Mouse (Mus musculus): Measurements from ENCODE around the gene Acta2. TPM values are rescaled to one million over a fixed set of nuclear protein-coding genes. Genes with fewer than 3 reads are reported as not detected.

Acta2 gene
- total RNA-seq (2021) = 10 to 100 TPM; 12.2 to 18.3 TPM
- long read RNA-seq, experiment 1, transcript Acta2-201 (9 exons, 2,035 nt) = major isoform, 6 of 6 reads
- long read RNA-seq, experiment 1, partial matches to known transcripts = 0 of 6 reads
- long read RNA-seq, experiment 1, other reads (novel, unspliced or antisense) = 0 of 6 reads
- long read RNA-seq, experiment 2, transcript Acta2-201 (9 exons, 2,035 nt) = major isoform, 7 of 8 reads
- long read RNA-seq, experiment 2, partial matches to known transcripts = 0 of 8 reads
- long read RNA-seq, experiment 2, other reads (novel, unspliced or antisense) = 1 of 8 reads

DNA sequence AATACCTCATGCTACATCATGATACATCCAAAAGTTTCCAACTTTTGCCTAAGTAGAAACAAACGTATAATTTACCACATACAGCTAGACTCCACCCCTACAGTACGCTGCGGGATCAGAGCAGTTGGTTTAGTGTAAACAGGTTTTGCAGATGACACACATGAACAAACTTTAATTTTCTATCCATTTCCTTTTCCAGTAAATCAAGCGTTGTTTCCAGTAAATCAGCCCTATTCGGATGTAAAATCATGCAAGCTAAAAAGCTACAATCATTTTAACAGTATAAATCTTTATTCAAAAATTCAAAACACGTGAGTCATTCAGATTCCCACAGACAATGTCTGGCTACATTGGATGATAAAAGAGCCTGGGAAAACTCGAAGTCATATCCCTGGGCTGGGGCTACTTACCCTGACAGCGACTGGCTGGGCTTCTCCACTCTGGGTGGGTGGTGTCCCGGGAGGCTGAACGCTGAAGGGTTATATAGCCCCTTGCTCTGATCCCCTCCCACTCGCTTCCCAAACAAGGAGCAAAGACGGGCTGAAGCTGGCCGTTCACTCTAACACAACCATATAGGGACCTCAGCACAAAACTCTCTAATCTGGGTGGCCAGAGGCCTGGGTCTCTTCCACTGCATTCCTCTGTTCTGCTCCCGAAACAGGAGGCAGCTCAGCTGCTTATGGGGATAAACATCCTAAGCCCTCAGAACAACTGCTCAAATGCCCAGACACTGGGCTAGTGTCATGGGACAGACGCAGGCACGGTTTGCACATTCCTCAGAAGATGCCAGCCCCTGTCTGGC is at the start of gene Acta2:
Acta2 (minus strand) TSS at position 711 of the 802 bp plus-strand sequence.
- Histone ChIP-seq H3K27ac (no peak within 1 kb of the TSS), H3K4me3 (no peak within 1 kb of the TSS)
- DNase-seq (ENCODE audit: low spot score in 2 of 2) = no peak
- TF ChIP-seq CTCF (conservative IDR thresholded peaks at IDR 0.05) = no peak

DNA sequence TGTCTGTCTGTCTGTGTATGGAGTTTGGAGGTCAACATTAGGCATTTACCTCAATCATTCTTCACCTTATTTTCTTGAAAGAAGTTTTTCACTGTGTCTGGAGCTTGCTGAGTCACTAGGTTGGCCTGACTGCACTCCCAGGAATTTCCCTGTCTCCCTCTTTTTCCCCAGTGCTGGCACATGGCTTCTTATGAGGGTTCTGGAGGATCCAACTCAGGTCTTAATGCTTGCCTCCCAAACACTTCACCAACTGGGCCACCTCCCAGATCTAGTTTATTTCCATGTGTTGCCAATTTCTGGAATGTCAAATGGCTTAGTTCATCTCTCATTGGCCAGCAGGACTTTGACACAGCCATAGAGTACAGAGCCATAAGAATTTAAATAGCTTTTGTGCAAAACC is 49.5 kb upstream of the Acta2 start:
- DNase-seq (ENCODE audit: low spot score in 2 of 2) = no peak
- TF ChIP-seq CTCF (conservative IDR thresholded peaks at IDR 0.05) = no peak
- Histone ChIP-seq H3K4me3 (no peak overlapping the region), H3K27ac (no peak overlapping the region)

DNA sequence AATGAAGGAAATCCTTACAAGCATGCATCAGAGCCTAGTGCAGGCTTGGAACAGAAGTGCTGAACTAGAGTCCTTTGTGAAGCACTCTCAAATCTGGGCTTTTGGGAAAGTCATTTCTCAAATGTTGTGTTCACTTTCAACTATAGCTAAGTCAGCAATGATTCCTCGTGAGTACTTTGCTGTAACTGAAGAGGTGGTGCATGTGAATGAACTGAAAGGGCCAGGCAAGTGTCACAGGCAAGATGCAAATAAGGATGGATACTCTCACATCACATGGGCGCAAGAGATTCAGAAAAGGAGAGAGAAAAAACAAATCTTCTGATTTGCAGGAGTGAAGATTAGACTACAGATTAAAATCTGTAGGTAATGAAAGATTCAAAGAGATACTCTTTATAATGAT is 45.0 kb upstream of the Acta2 start:
- Histone ChIP-seq H3K4me3 (no peak overlapping the region), H3K27ac (no peak overlapping the region)
- TF ChIP-seq CTCF (conservative IDR thresholded peaks at IDR 0.05) = no peak
- no peak for DNase-seq (ENCODE audit: low spot score in 2 of 2)

DNA sequence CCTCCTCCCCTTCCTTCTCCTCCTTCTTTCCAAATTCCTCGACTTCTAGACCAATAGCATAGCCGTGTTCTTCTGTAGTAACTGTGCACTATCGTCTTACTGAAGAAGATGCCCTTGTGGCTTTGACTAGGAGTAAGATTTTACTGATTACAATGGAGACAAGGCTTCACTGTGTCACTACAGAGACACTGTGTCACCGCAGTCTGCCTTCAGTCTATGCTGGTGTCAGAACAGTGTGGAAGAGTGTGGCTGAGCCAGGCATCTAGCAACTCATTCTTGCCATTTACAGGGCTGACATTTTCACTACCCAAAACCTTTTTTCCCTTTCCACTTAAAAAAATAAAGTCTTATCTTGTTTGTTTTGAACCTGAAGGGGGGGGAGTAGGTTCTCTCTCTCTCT is 43.8 kb upstream of the Acta2 start:
- Histone ChIP-seq H3K27ac (no peak overlapping the region), H3K4me3 (no peak overlapping the region)
- no peak for DNase-seq (ENCODE audit: low spot score in 2 of 2)
- TF ChIP-seq CTCF (conservative IDR thresholded peaks at IDR 0.05) = no peak

DNA sequence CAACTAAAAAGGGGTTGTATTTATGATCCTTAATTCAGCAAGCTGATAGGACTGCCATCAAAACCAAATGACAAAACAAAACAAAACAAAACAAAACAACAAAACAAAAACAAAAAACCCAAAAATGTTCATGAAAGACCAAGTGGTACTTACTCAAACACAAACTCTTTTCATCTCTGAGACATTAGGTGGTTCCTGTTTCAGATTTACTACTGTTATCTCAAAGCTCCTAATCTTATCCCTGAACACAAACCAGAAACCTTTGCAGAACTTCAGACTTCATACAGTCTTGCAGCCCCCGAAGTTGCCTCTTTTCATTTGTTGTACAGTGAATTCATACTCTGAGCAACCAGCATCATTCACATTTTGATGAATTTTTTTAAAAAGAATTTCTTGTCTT is 43.1 kb upstream of the Acta2 start:
- TF ChIP-seq CTCF (conservative IDR thresholded peaks at IDR 0.05) = no peak
- Histone ChIP-seq H3K27ac (no peak overlapping the region), H3K4me3 (no peak overlapping the region)
- no peak for DNase-seq (ENCODE audit: low spot score in 2 of 2)

DNA sequence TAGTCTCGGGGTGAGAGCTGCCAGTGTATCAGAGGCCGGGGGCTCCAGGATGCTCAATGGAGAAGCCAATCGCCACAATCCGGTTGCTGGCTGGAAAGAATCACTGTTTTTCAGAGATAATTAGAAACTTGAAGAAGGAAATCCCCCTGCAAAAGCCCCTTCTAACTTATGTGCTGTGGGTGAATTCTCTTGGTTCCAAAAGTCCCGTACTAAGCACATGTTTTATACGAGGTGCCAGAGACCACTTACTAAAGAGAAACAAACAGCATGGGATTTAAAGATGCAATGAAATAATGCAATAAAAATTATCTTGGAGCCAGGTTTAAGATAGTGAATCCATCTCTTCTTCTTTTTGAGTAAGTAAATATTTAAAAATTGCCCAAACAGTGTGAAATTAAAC is 40.1 kb upstream of the Acta2 start:
- no peak for DNase-seq (ENCODE audit: low spot score in 2 of 2)
- Histone ChIP-seq H3K4me3 (no peak overlapping the region), H3K27ac (no peak overlapping the region)
- TF ChIP-seq CTCF (conservative IDR thresholded peaks at IDR 0.05) = no peak

DNA sequence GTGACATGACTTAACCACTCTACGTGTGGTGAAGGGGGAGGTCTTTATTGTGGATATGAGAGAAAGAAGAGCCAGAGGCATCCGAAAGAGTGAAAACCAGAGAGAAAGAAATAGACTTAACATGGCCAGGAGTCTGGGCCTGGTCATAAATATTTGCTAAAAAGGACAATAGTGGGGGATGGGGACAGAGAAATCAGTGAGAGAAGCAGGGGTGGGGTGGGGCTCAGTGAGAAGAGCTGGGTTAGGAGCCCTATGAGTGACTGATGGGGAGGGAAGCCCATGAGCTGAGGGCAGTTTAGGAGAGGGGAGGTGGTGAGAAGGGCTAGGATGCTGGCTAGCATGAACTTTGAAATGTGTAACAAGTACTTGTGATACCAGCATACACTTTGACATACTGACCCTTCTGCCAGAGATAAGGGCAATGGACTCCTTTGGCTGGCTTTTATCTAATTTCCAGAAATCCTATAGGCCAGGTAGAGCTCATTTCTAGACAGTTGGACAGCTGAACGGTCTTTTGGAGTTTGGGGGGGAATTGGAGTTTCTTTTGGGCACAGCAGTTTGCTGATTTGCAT is 38.1 kb upstream of the Acta2 start:
- no peak for TF ChIP-seq CTCF (conservative IDR thresholded peaks at IDR 0.05)
- DNase-seq (ENCODE audit: low spot score in 2 of 2) = no peak
- H3K4me3 ChIP-seq = no peak overlapping the region
- no peak overlapping the region for H3K27ac ChIP-seq

DNA sequence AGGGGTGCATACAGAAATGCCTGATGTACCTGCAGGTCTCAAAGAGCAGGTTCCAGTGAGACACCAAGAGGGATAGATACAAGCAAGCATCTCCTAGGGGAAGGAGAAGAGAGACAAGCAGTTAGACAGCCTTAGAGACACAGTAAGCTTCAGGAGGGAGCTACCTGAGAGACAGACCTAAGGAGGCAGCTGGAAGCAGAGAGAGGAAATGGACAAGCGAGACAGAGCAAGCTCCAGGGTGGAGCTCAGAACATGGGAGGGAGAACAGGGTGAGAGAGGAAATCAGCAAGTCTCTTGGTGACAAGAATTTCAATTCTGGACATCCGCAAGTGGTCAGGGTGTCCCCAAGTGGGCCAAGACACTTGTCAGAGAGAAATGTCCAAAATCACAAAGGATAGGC is 37.3 kb upstream of the Acta2 start:
- no peak for DNase-seq (ENCODE audit: low spot score in 2 of 2)
- no peak for TF ChIP-seq CTCF (conservative IDR thresholded peaks at IDR 0.05)
- Histone ChIP-seq H3K27ac (no peak overlapping the region), H3K4me3 (no peak overlapping the region)

DNA sequence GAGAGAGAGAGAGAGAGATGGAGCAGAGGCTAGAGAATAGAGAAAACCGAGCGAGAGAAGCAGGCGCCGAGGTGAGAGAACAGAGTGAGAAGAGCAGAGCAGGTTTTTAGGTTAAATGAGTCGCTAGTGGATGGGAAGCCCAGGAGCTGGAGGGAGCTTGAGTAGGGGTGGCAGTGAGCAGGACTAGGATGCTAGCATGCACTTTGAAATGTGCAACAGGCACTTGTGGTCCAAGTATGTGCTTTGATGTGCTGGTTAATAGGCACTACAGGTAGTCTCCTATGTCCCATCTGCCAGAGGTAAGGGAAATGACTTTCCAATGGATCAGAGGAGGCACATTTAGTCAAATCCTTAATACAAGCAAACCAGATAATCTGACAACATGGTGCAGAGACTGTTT is 36.6 kb upstream of the Acta2 start:
- DNase-seq (ENCODE audit: low spot score in 2 of 2) = no peak
- TF ChIP-seq CTCF (conservative IDR thresholded peaks at IDR 0.05) = no peak
- H3K4me3 ChIP-seq = no peak overlapping the region
- no peak overlapping the region for H3K27ac ChIP-seq

DNA sequence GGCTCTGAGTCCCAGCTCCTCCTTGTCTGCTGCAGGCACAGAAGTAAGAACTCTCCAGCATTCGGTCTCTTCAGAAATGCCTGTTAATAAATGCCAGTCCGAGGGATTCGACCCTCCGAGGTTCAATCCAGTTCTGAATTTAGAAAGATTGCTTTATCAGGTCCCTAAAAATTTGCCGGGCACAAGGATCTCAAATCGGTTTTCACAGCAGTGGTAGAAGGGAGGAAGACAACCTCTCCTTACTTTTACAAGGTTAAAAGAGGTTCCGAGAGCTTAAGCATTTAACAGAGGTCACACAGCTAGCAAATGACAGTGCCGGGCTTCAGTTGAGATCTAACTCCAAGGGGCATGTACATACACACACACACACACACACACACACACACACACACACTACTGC is 36.0 kb upstream of the Acta2 start:
- peak overlapping the region; percentile 56 for H3K4me3 ChIP-seq
- DNase-seq (ENCODE audit: low spot score in 2 of 2) = no peak
- TF ChIP-seq CTCF (conservative IDR thresholded peaks at IDR 0.05) = no peak
- H3K27ac ChIP-seq = no peak overlapping the region

DNA sequence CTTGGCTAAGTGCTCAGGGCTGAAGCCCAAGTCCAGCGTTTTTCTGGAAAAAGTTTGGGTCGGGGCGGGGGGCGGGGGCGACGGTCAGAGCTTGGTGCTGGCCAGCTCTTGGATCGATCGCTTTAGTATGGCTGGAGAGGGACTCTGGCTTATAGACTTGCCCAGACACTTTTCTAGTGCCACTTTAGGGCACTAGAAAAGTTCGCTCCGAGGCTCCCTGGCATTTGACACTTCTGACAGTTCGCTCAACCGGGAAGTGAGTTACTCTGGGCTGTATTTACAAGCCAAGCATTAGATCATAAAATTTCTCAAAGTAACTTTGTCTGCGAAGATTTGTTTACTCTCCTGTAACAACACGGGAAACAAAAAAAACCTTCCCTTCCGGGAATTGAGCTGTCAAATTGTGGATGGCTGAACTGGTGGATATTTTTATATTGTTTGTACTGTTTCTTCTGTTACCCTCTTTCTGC is 35.5 kb upstream of the Acta2 start:
- no peak for TF ChIP-seq CTCF (conservative IDR thresholded peaks at IDR 0.05)
- H3K4me3 ChIP-seq = peak overlapping the region; percentile 56
- DNase-seq (ENCODE audit: low spot score in 2 of 2) = no peak
- H3K27ac ChIP-seq = peak overlapping the region; percentile 57; the same call in 1 of the 2 replicates

DNA sequence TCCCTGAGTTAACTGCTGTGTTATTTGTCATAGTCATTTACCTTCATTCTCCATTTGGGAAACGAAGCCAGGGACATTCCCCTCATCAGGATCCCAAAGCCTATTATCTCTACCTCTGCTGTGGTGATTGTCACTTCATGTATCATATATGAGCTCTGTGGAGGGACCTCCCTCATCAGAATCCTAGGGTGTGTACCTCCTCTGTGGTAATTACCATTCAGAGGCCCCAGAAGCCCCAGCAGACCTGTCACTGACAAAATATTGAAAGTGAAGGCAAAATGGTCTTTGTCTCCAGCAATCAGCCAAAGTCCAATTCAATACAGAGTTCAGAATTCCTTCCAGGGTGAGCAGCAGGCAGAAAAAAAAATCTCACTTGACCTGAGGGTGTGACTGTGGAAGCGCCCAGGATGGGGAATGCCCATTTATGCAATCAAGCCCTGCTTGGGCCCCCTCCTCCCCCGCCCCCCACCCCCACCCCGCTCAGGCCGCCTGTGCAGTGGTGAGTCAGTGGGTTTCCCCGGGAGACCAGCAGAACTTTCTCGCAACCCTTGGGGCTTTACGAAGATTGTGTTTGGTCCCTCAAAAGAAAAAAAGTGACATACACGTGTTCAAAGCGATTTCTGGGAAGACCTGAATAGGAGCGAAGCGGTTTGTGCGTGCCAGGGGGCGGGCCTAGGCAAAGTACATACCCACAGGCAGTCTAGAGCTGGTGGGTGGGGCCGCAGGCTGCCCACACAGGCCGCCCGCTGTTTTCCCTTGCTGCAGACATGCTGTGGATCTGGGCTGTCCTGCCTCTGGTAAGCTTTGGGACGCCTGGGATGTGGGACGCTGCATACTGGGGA is 34.8 kb upstream of the Acta2 start, which contains the start of gene Fas:
Fas (plus strand) TSS at position 719 of the 842 bp plus-strand sequence.
- no peak for DNase-seq (ENCODE audit: low spot score in 2 of 2)
- Histone ChIP-seq H3K27ac (peak within 1 kb of the TSS; percentile 57; the same call in 1 of the 2 replicates), H3K4me3 (peak within 1 kb of the TSS; percentile 56)
- no peak for TF ChIP-seq CTCF (conservative IDR thresholded peaks at IDR 0.05)
